Mouse (Mus musculus) liver, adult 2 months (tissue): ENCODE measurements around the gene Fam160a1. TPM values are rescaled to one million over a fixed set of nuclear protein-coding genes. Genes with fewer than 3 reads are reported as not detected.

ENCODE experiments used
- DNase-seq: peaks from one replicate; pipeline ENCODE4 v3.0.0-alpha.2; 2011; ENCODE audit warnings: low read depth, low spot score; ENCODE audit errors: extremely low read depth
- H3K27ac ChIP-seq: fragments of 200-500 bp; replicated peaks from 2 replicates; pipeline ENCODE4 v1.5.1; 2012; ENCODE audit warnings: low read depth, mild to moderate bottlenecking, control low read depth, inconsistent platforms, low read length; ENCODE audit not compliant: insufficient read depth
- H3K27me3 ChIP-seq: fragments of 200-500 bp; 2 replicates; pipeline ENCODE4 v1.6.1; 2012; ENCODE audit warnings: mild to moderate bottlenecking, moderate library complexity, low read length, inconsistent platforms; ENCODE audit not compliant: control insufficient read depth, insufficient read depth
- H3K36me3 ChIP-seq: fragments of 200-500 bp; 2 replicates; pipeline ENCODE4 v1.6.1; 2012; ENCODE audit warnings: low read length, inconsistent platforms; ENCODE audit not compliant: control insufficient read depth, insufficient read depth
- H3K4me1 ChIP-seq: fragments of 200-500 bp; 2 replicates; pipeline ENCODE4 v1.6.1; 2011; ENCODE audit warnings: low read length; ENCODE audit not compliant: control insufficient read depth, insufficient read depth
- H3K4me3 ChIP-seq: fragments of 200-500 bp; 2 replicates; pipeline ENCODE4 v1.5.1; 2011; ENCODE audit warnings: low read depth, mild to moderate bottlenecking, control low read depth, low read length, moderate library complexity; ENCODE audit not compliant: insufficient read depth
- H3K79me2 ChIP-seq: fragments of 200-500 bp; 2 replicates; pipeline ENCODE4 v1.6.1; 2012; ENCODE audit warnings: inconsistent platforms, mild to moderate bottlenecking, low read length, moderate library complexity; ENCODE audit not compliant: control insufficient read depth, insufficient read depth
- H3K9ac ChIP-seq: fragments of 200-500 bp; 2 replicates; pipeline ENCODE4 v1.6.1; 2012; ENCODE audit warnings: low read depth, mild to moderate bottlenecking, control low read depth, inconsistent platforms, low read length
- CTCF ChIP-seq: fragments of 200-500 bp; IDR thresholded peaks from 2 replicates; pipeline ENCODE4 v1.5.1; 2011; ENCODE audit warnings: low read depth, low read length, control low read depth
- POLR2A ChIP-seq: fragments of 200-500 bp; IDR thresholded peaks from 2 replicates; pipeline ENCODE4 v1.6.1; 2011; ENCODE audit warnings: low read length, control low read depth; ENCODE audit not compliant: insufficient read depth; ENCODE audit errors: extremely low read depth
- WGBS: fragments of 180-500 bp; shearing (Covaris S2); methylation state at CpG from one replicate; pipeline ENCODE4 v1.1.7; 2018; 5-methylcytosine and 5-hydroxymethylcytosine counted together
- polyA plus RNA-seq: library from polyadenylated mRNA; depleted of rRNA; stranded (reverse); fragments of >200 nt; gene quantifications from 2 replicates; pipeline ENCODE4 v1.2.3, GENCODE M21; 2012
- total RNA-seq: library from RNA; depleted of rRNA; stranded (reverse); fragments of >200 nt; gene quantifications from 2 replicates; pipeline ENCODE4 v1.2.3, GENCODE M21; 2014

Fam160a1 gene
- total and polyA plus RNA-seq, 2 experiments = 1.8 to 4.7 TPM

DNA sequence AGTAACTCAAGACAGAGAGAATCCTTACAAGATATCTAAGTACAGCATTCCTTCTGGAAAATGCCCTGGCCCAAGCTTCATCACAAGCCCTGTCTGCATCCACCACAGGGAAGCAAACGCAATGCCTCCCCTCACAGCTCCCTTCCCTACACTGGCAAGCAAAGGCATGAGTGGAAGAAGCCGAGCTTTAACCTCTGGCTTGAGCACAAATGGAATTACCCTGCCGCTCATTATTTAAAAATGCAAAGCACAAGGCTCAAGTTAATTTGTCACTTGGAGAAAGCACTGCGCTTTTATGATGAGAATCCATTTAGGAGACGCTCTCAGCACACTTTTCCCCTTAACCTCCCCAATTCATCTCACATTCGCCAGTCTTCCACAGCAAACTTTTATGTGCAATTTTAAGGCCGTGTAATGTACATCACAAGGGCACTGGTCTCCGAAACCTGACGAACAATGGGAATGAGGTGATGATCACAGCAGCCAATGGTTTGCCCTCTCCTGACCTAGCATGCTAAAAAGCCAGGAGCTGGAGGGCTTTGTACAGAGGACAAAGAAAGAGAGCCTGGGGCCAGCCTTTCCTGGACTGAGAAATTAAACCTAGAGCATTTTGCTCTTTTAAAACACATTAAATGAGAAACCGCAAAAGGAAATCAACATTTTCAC, 15.5 kb upstream of the Fam160a1 start:
- no peaks in the 10 kb centered on the region for H3K36me3 ChIP-seq
- H3K27ac ChIP-seq = no peak overlapping the region
- H3K27me3 ChIP-seq = no peaks in the 10 kb centered on the region
- no peak overlapping the region for H3K9ac ChIP-seq
- no peaks in the 10 kb centered on the region for H3K4me1 ChIP-seq
- H3K79me2 ChIP-seq = peaks cover 10% of the 10 kb centered on the region; the same call in 1 of the 2 replicates
- H3K4me3 ChIP-seq = no peak overlapping the region
- 90% methylated on average over 10 of the region's 10 CpGs for WGBS
- TF ChIP-seq CTCF (no peak), POLR2A (no peak)
- no peak for DNase-seq

- DNase-seq = no peak
- Histone ChIP-seq H3K9ac (no peak overlapping the region), H3K27ac (no peak overlapping the region), H3K4me1 (no peaks in the 10 kb centered on the region), H3K27me3 (no peaks in the 10 kb centered on the region), H3K4me3 (no peak overlapping the region), H3K36me3 (no peaks in the 10 kb centered on the region), H3K79me2 (peaks cover 5% of the 10 kb centered on the region; the same call in 1 of the 2 replicates)
- TF ChIP-seq CTCF (no peak), POLR2A (no peak)
- 57% methylated on average over 1 of the region's 1 CpGs for WGBS
Observed at GRCm38 (mm10) chr3:85831785-85832184, 14.7 kb upstream of the Fam160a1 start.

- Histone ChIP-seq H3K27ac (no peak overlapping the region), H3K4me1 (no peaks in the 10 kb centered on the region), H3K27me3 (no peaks in the 10 kb centered on the region), H3K9ac (no peak overlapping the region), H3K79me2 (peaks cover 3% of the 10 kb centered on the region; the same call in 1 of the 2 replicates), H3K36me3 (no peaks in the 10 kb centered on the region), H3K4me3 (no peak overlapping the region)
- WGBS = 51% methylated on average over 4 of the region's 4 CpGs
- TF ChIP-seq CTCF (no peak), POLR2A (no peak)
- DNase-seq = peak; percentile 38
Observed at GRCm38 (mm10) chr3:85829047-85829446, 12.0 kb upstream of the Fam160a1 start.

- Histone ChIP-seq H3K4me1 (no peaks in the 10 kb centered on the region), H3K27ac (no peak overlapping the region), H3K4me3 (no peak overlapping the region), H3K79me2 (peaks cover 3% of the 10 kb centered on the region; the same call in 1 of the 2 replicates), H3K9ac (no peak overlapping the region), H3K27me3 (no peaks in the 10 kb centered on the region), H3K36me3 (no peaks in the 10 kb centered on the region)
- TF ChIP-seq CTCF = no peak
- no peak for TF ChIP-seq POLR2A
- 92% methylated on average over 6 of the region's 6 CpGs for WGBS
- DNase-seq = no peak
Observed at GRCm38 (mm10) chr3:85827815-85828214, 10.7 kb upstream of the Fam160a1 start.

- Histone ChIP-seq H3K79me2 (peaks cover 3% of the 10 kb centered on the region), H3K9ac (no peak overlapping the region), H3K4me1 (no peaks in the 10 kb centered on the region), H3K4me3 (no peak overlapping the region), H3K36me3 (no peaks in the 10 kb centered on the region), H3K27ac (no peak overlapping the region), H3K27me3 (no peaks in the 10 kb centered on the region)
- WGBS = 70% methylated on average over 4 of the region's 4 CpGs
- TF ChIP-seq POLR2A = no peak
- no peak for TF ChIP-seq CTCF
- no peak for DNase-seq
Observed at GRCm38 (mm10) chr3:85827283-85827682, 10.2 kb upstream of the Fam160a1 start.

- no peak overlapping the region for H3K4me3 ChIP-seq
- TF ChIP-seq CTCF (no peak), POLR2A (no peak)
- H3K27ac ChIP-seq = no peak overlapping the region
- peaks cover 4% of the 10 kb centered on the region for H3K79me2 ChIP-seq
- H3K4me1 ChIP-seq = peaks cover 8% of the 10 kb centered on the region
- H3K9ac ChIP-seq = no peak overlapping the region
- H3K27me3 ChIP-seq = no peaks in the 10 kb centered on the region
- H3K36me3 ChIP-seq = no peaks in the 10 kb centered on the region
- no peak for DNase-seq
- WGBS = 93% methylated on average over 15 of the region's 15 CpGs
Observed at GRCm38 (mm10) chr3:85820839-85821548, 3.9 kb upstream of the Fam160a1 start.
